Mouse (Mus musculus) midbrain, embryonic 12.5 days (tissue): ENCODE data around the gene Slc35e2. TPM values are rescaled to one million over a fixed set of nuclear protein-coding genes. Genes with fewer than 3 reads are reported as not detected.

Source experiments
- ATAC-seq: fragments of 200-750 bp; cut with Nextera tagmentation; 2 replicates; pipeline ENCODE4 v1.8.0; 2017; ENCODE audit warnings: low read depth, moderate TSS enrichment, moderate library complexity; ENCODE audit not compliant: low FRiP score
- H3K27ac ChIP-seq: fragments of 300-500 bp; sonication (generic); replicated peaks from 2 replicates; pipeline ENCODE4 v1.5.1; 2016; ENCODE audit warnings: mild to moderate bottlenecking
- H3K27me3 ChIP-seq: fragments of 300-500 bp; sonication (generic); 2 replicates; pipeline ENCODE4 v1.6.1; 2016; ENCODE audit warnings: mild to moderate bottlenecking
- H3K36me3 ChIP-seq: fragments of 300-500 bp; sonication (generic); 2 replicates; pipeline ENCODE4 v1.6.1; 2016
- H3K4me1 ChIP-seq: fragments of 300-500 bp; sonication (generic); 2 replicates; pipeline ENCODE4 v1.6.1; 2016
- H3K4me2 ChIP-seq: fragments of 300-500 bp; sonication (generic); replicated peaks from 2 replicates; pipeline ENCODE4 v1.6.1; 2016; ENCODE audit warnings: mild to moderate bottlenecking, moderate library complexity
- H3K4me3 ChIP-seq: fragments of 300-500 bp; sonication (generic); 2 replicates; pipeline ENCODE4 v1.5.1; 2016; ENCODE audit warnings: mild to moderate bottlenecking
- H3K9ac ChIP-seq: fragments of 300-500 bp; sonication (generic); replicated peaks from 2 replicates; pipeline ENCODE4 v1.6.1; 2016; ENCODE audit warnings: mild to moderate bottlenecking, moderate library complexity
- H3K9me3 ChIP-seq: fragments of 300-500 bp; sonication (generic); 2 replicates; pipeline ENCODE4 v1.6.1; 2016; ENCODE audit warnings: mild to moderate bottlenecking
- WGBS: fragments of 180-500 bp; shearing (Covaris S2); methylation state at CpG from one replicate; pipeline ENCODE4 v1.1.7; 2016; 5-methylcytosine and 5-hydroxymethylcytosine counted together
- polyA plus RNA-seq: library from polyadenylated mRNA; unstranded; fragments of >200 nt; fragmentation: Nextera tagmentation; extraction: Ambion mirVana; gene quantifications from 2 replicates; pipeline ENCODE4 v1.2.1, GENCODE M21; 2016

The Slc35e2 gene
- polyA plus RNA-seq, 1 experiment from 2014 or later: 15.4 TPM

DNA sequence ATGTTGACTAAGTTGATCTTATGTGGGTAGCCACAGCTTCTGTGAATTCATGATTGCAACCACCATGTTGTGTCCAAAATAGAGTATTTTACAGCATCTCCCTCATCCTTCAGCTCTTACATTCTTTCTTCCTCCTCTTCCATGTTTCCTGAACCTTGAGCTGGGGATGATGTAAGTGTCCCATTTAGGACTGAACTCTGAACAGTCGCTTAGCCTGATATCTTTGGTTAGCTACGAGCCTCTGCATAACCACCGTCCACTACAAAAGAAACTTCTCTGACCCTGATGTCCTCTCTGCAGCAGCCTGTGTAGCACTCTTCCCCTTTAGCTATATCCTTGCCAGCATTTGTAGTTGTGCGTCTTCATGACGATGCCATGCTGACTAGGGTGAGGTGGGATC, 44.5 kb downstream of the Slc35e2 start:
- ATAC-seq: no peak
- Histone ChIP-seq H3K9me3 (no peaks in the 10 kb centered on the region), H3K4me1 (no peaks in the 10 kb centered on the region), H3K36me3 (peaks cover 86% of the 10 kb centered on the region), H3K4me2 (no peak overlapping the region), H3K9ac (no peak overlapping the region), H3K4me3 (no peak overlapping the region), H3K27me3 (peaks cover 5% of the 10 kb centered on the region), H3K27ac (no peak overlapping the region)
- WGBS: 94% methylated on average over 5 of the region's 5 CpGs

DNA sequence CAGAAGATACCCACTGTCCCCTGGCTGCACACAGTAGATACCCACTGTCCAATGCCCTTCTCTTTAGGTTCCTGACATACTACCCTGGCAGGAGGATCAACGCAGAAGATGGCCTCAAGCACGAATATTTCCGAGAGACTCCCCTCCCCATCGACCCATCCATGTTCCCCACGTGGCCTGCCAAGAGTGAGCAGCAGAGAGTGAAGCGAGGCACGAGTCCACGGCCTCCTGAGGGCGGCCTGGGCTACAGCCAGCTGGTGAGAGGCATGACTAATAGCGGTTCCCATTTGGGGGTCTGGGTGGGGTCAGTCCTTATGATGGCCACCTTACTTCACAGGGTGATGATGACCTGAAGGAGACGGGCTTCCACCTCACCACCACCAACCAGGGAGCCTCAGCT, 48.1 kb downstream of the Slc35e2 start:
- peaks cover 20% of the 10 kb centered on the region for H3K4me1 ChIP-seq
- peaks cover 41% of the 10 kb centered on the region for H3K27me3 ChIP-seq
- no peak overlapping the region for H3K4me3 ChIP-seq
- ATAC-seq: no peak
- no peak overlapping the region for H3K4me2 ChIP-seq
- 93% methylated on average over 11 of the region's 11 CpGs for WGBS
- H3K9me3 ChIP-seq: no peaks in the 10 kb centered on the region
- H3K36me3 ChIP-seq: peaks cover 61% of the 10 kb centered on the region
- H3K27ac ChIP-seq: no peak overlapping the region
- H3K9ac ChIP-seq: no peak overlapping the region

DNA sequence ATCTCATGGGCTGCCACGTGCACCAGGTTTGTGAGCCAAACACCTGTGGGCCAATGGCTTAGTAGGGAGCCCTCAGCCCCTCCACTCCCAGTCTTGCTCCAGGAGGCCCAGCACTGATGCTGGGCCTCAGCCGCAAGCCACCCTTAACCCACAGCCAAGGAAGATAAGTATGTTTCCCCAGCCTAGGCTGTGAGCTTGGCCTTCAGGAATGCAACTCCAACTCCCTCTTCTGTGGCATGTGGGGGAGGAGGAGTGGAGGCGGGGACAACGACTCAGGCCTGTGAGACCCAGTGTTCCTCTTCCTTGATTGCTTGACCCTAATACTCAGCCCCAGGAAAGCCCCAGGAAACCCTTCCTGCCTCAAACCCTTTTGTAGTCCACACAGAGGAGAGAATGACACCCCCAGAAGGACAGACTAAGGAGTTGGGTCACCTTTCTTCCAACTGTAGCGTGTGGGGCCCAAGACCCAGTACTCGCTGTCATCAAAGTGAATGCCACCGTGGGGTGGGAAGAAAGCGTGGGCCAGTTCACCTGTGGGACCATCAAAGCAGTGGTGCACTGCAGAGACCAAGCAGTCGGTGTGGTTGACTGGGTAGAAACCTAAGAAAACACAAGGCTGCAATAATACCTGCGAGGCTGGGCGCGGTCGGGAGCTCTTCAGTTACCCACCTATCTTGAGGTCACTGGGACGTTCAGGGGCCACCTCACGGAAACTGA, 50.5 kb downstream of the Slc35e2 start:
- Histone ChIP-seq H3K4me3 (no peak overlapping the region), H3K9me3 (no peaks in the 10 kb centered on the region), H3K9ac (no peak overlapping the region), H3K27me3 (peaks cover 65% of the 10 kb centered on the region), H3K4me2 (no peak overlapping the region), H3K4me1 (peaks cover 32% of the 10 kb centered on the region), H3K27ac (no peak overlapping the region), H3K36me3 (peaks cover 50% of the 10 kb centered on the region)
- WGBS: 63% methylated on average over 15 of the region's 15 CpGs
- no peak for ATAC-seq

- 17% methylated on average over 36 of the region's 36 CpGs for WGBS
- peak overlapping the region; percentile 60 for H3K4me2 ChIP-seq
- H3K4me1 ChIP-seq: peaks cover 32% of the 10 kb centered on the region
- H3K27me3 ChIP-seq: peaks cover 69% of the 10 kb centered on the region
- H3K36me3 ChIP-seq: peaks cover 45% of the 10 kb centered on the region
- peak overlapping the region; percentile 43 for H3K4me3 ChIP-seq
- peak overlapping the region; percentile 59 for H3K9ac ChIP-seq
- ATAC-seq: peak; percentile 2; the same call in 1 of the 2 replicates
- H3K27ac ChIP-seq: no peak overlapping the region
- no peaks in the 10 kb centered on the region for H3K9me3 ChIP-seq
These were observed 51.3 kb downstream of the Slc35e2 start for GRCm38 (mm10) chr4:155652283-155653085.

- Histone ChIP-seq H3K9ac (peak within 1 kb of the TSS; percentile 59), H3K9me3 (no peaks in the 10 kb centered on the region), H3K4me1 (peaks cover 32% of the 10 kb centered on the region), H3K4me2 (peak within 1 kb of the TSS; percentile 60), H3K27ac (no peak within 1 kb of the TSS), H3K27me3 (peaks cover 69% of the 10 kb centered on the region), H3K36me3 (peaks cover 44% of the 10 kb centered on the region), H3K4me3 (peak within 1 kb of the TSS; percentile 43)
- peak; percentile 63 for ATAC-seq
- under 1% methylated on average over 33 of the region's 33 CpGs for WGBS
These were observed 51.9 kb downstream of the Slc35e2 start, which contains the start of gene Mmp23 for GRCm38 (mm10) chr4:155653086-155653450. Gene Mmp23 (minus strand): TSS chr4:155653384.

DNA sequence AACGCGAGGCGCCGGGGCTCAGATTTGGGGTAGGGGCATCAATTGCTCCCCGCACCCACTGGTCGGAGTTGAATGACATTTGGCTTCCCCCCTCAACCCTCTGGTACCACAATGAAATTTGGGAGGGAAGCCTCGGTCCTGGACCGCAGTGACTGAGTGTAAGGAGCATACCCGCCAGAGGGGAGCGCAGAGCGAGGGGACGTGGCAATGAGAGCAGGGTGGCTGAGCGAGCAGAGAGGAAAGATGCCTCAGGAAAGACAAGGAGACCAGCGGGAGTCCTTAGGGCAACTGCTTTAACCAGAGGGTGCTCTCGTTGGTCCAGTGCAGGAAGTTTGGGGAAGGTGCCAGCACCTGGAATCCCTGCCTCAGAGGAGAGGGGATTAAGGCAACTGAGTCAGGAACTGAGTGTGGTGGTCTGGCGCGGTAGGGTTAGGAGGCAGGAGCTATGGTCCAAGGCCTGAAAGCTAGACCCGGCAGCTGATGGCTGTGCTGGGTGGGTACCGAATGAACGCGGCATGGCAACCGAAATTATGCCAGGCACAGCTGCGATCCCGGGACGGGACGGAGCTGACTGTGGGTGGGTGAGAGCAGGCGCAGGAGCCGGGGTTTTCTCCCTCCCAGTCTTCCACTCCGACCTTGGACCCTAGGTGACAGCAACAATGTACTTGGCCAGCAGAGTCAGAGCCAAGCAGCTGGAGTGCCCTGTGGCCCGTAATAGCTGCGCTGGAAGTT, 52.4 kb downstream of the Slc35e2 start:
- Histone ChIP-seq H3K9ac (peak overlapping the region; percentile 59; the same call in 1 of the 2 replicates), H3K4me3 (peak overlapping the region; percentile 43), H3K9me3 (no peaks in the 10 kb centered on the region), H3K27ac (no peak overlapping the region), H3K4me1 (peaks cover 32% of the 10 kb centered on the region), H3K36me3 (peaks cover 42% of the 10 kb centered on the region), H3K27me3 (peaks cover 69% of the 10 kb centered on the region), H3K4me2 (peak overlapping the region; percentile 60)
- 1% methylated on average over 31 of the region's 31 CpGs for WGBS
- ATAC-seq: no peak

DNA sequence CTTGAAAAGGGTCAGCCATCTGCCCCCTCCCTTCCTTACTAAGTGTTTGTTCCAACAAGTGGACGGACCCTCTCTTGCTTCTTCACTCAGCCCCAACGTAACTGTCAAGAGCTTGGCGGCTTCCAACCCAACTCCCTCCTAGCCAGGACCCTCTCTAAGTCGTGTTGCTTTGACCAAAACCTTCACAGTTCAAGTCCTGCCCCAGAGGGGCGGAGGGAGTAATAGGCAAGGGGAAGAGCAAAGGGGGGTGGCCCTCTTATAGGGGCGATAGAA, 52.9 kb downstream of the Slc35e2 start:
- Histone ChIP-seq H3K4me1 (peaks cover 32% of the 10 kb centered on the region), H3K4me3 (peak overlapping the region; percentile 43), H3K9ac (no peak overlapping the region), H3K4me2 (peak overlapping the region; percentile 60), H3K36me3 (peaks cover 42% of the 10 kb centered on the region), H3K27ac (no peak overlapping the region), H3K9me3 (no peaks in the 10 kb centered on the region), H3K27me3 (peaks cover 69% of the 10 kb centered on the region)
- 2% methylated on average over 6 of the region's 6 CpGs for WGBS
- no peak for ATAC-seq

DNA sequence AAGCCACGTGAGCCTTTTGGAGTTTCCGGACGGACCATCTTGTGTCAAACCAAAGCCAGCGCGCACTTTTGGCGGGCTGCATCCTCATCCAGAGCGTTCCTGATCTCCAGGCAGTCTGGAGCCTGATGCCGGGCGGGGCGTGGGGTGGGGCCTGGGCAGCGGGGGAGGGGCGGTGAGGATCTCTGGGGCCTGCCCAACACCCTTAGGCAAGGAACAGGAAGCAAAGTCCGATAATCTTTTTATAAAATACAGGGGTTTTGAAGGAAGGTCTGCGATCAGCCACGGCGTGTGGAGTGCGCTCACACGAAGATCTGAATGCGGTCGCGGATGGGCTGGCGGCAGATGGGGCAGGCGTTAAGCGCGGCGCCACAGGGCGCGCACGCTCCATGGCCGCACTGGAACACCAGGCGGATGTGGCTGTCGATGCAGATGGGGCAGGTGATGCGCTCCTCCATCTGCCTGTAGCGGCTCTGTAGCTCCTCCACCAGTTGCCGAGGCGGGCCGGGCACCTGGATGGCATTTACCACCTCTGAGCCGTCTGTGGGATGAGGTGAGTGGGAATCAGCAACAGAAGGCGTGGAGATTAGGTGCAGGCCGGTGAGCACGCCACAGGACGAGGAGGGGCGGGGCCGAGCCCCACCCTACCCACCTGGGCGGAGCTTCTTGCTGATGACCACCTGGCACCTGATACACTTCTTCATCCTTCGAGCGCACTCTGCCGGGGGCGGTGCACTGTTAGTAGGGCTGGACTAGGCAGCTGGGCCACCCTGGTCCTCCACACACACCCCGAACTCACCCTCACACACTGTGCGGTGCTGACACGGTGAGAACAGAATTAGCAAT, 53.5 kb downstream of the Slc35e2 start:
- Histone ChIP-seq H3K4me3 (peak overlapping the region; percentile 43), H3K36me3 (peaks cover 42% of the 10 kb centered on the region), H3K27ac (no peak overlapping the region), H3K9me3 (no peaks in the 10 kb centered on the region), H3K4me1 (peaks cover 32% of the 10 kb centered on the region), H3K27me3 (peaks cover 69% of the 10 kb centered on the region), H3K4me2 (peak overlapping the region; percentile 60), H3K9ac (peak overlapping the region; percentile 43; the same call in 1 of the 2 replicates)
- ATAC-seq: peak; percentile 55
- 2% methylated on average over 52 of the region's 52 CpGs for WGBS

- Histone ChIP-seq H3K27ac (no peak overlapping the region), H3K9me3 (no peaks in the 10 kb centered on the region), H3K27me3 (peaks cover 58% of the 10 kb centered on the region), H3K9ac (no peak overlapping the region), H3K36me3 (peaks cover 29% of the 10 kb centered on the region), H3K4me3 (no peak overlapping the region), H3K4me1 (peaks cover 32% of the 10 kb centered on the region), H3K4me2 (no peak overlapping the region)
- ATAC-seq: no peak
- WGBS: 94% methylated on average over 13 of the region's 13 CpGs
These were observed 55.1 kb downstream of the Slc35e2 start for GRCm38 (mm10) chr4:155656214-155656751.

- Histone ChIP-seq H3K27ac (no peak overlapping the region), H3K4me3 (no peak overlapping the region), H3K4me1 (peaks cover 16% of the 10 kb centered on the region), H3K27me3 (peaks cover 31% of the 10 kb centered on the region), H3K9me3 (no peaks in the 10 kb centered on the region), H3K9ac (no peak overlapping the region), H3K4me2 (no peak overlapping the region), H3K36me3 (peaks cover 24% of the 10 kb centered on the region)
- 91% methylated on average over 10 of the region's 10 CpGs for WGBS
- ATAC-seq: no peak
These were observed 57.7 kb downstream of the Slc35e2 start for GRCm38 (mm10) chr4:155658961-155659360.

- H3K27me3 ChIP-seq: peaks cover 15% of the 10 kb centered on the region
- H3K36me3 ChIP-seq: peaks cover 24% of the 10 kb centered on the region
- H3K4me3 ChIP-seq: no peak overlapping the region
- 92% methylated on average over 12 of the region's 12 CpGs for WGBS
- H3K9ac ChIP-seq: no peak overlapping the region
- no peak overlapping the region for H3K27ac ChIP-seq
- ATAC-seq: no peak
- H3K9me3 ChIP-seq: no peaks in the 10 kb centered on the region
- H3K4me2 ChIP-seq: no peak overlapping the region
- no peaks in the 10 kb centered on the region for H3K4me1 ChIP-seq
These were observed 59.4 kb downstream of the Slc35e2 start for GRCm38 (mm10) chr4:155660641-155661040.
